Mouse (Mus musculus): ENCODE measurements around the gene N4bp2. TPM values are rescaled to one million over a fixed set of nuclear protein-coding genes. Genes with fewer than 3 reads are reported as not detected.

Gene N4bp2
- polyA plus RNA-seq, 1 experiment from 2014 or later, result 47.9 TPM

DNA sequence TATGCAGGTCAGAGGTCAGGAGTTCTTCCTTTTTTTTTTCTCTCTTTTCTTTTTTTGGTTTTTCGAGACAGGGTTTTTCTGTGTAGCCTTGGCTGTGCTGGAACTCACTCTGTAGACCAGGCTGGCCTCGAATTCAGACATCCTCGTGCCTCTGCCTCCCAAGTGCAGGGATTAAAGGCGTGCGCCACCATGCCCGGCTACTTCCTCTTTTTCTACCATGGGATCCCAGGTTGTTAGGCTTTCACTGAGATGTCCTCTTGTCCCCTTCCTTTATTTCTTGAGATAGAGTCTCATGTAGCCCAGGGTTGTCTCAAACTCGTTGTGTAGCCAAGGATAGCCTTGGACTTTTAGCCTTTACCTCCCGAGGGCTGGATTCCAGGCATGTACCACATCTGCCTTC, 83.2 kb downstream of the N4bp2 start:
- Histone ChIP-seq H3K9me3 (replicated peaks; ENCODE audit: control insufficient read depth, low read length) (no peaks in the 10 kb centered on the region), H3K27me3 (ENCODE audit: control insufficient read depth, insufficient read depth, low read length) (no peaks in the 10 kb centered on the region), H3K9ac (ENCODE audit: low read depth, low read length) (no peak overlapping the region), H3K4me3 (ENCODE audit: low read depth, low read length) (no peak overlapping the region), H3K4me1 (ENCODE audit: control insufficient read depth, insufficient read depth, low read length) (peaks cover 2% of the 10 kb centered on the region; the same call in 1 of the 2 replicates), H3K4me2 (no peak overlapping the region), H3K36me3 (ENCODE audit: control insufficient read depth, insufficient read depth, low read length) (no peaks in the 10 kb centered on the region), H3K27ac (ENCODE audit: low read depth, low read length) (0 out of 2 replicates have a peak overlapping the region, but pooled peaks have one; percentile 41)
- 81% methylated on average over 8 of the region's 8 CpGs for WGBS (ENCODE audit: insufficient replicate concordance)
- no peak for ATAC-seq (replicated peaks; ENCODE audit: insufficient number of reproducible peaks, low FRiP score, low TSS enrichment)

DNA sequence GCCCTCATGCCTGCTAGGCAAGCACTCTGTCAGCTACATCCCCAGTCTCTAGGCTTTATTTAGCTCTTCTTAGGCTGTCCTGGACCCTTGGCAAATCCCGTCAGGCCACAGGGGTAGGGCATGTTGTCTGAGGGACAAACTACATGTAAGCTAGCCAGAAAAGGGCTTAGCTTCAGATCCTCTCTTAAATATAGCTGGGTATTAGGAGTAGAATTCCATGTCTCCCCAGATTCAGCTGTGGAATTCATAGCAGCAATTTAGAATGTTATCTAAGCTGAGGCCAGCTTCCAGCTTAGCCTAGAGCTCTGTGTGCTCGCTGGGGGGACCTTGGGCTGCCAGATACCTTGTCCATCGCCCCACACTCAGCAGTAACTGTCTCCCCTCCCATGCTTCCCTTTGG, 83.6 kb downstream of the N4bp2 start:
- peaks cover 2% of the 10 kb centered on the region; the same call in 1 of the 2 replicates for H3K4me1 ChIP-seq (ENCODE audit: control insufficient read depth, insufficient read depth, low read length)
- no peaks in the 10 kb centered on the region for H3K9me3 ChIP-seq (replicated peaks; ENCODE audit: control insufficient read depth, low read length)
- no peak overlapping the region for H3K4me2 ChIP-seq
- peak overlapping the region; percentile 41; the same call in 1 of the 2 replicates for H3K27ac ChIP-seq (ENCODE audit: low read depth, low read length)
- no peak for ATAC-seq (replicated peaks; ENCODE audit: insufficient number of reproducible peaks, low FRiP score, low TSS enrichment)
- no peak overlapping the region for H3K4me3 ChIP-seq (ENCODE audit: low read depth, low read length)
- no peaks in the 10 kb centered on the region for H3K36me3 ChIP-seq (ENCODE audit: control insufficient read depth, insufficient read depth, low read length)
- no peak overlapping the region for H3K9ac ChIP-seq (ENCODE audit: low read depth, low read length)
- 44% methylated on average over 3 of the region's 3 CpGs for WGBS (ENCODE audit: insufficient replicate concordance)
- H3K27me3 ChIP-seq (ENCODE audit: control insufficient read depth, insufficient read depth, low read length), result no peaks in the 10 kb centered on the region

DNA sequence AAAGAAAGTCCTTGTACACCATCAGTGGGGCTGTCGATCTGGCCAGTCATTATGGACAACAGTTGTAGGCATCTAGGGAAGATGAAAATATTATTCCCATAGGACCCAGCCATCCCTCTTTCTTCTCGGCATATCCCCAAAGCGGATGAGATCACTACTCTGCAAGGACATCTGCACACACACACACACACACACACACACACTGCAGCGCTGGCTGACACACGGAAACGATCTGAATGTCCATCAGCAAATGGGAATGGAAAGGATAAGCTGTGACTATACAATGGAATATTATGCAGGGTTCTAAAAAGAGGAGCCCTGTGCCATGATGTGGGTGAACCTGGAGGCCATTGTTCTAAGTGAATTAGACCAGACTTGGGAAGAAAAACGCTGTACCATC, 84.3 kb downstream of the N4bp2 start:
- ATAC-seq (replicated peaks; ENCODE audit: insufficient number of reproducible peaks, low FRiP score, low TSS enrichment), result no peak
- Histone ChIP-seq H3K27ac (ENCODE audit: low read depth, low read length) (no peak overlapping the region), H3K9me3 (replicated peaks; ENCODE audit: control insufficient read depth, low read length) (no peaks in the 10 kb centered on the region), H3K9ac (ENCODE audit: low read depth, low read length) (no peak overlapping the region), H3K36me3 (ENCODE audit: control insufficient read depth, insufficient read depth, low read length) (no peaks in the 10 kb centered on the region), H3K4me1 (ENCODE audit: control insufficient read depth, insufficient read depth, low read length) (peaks cover 2% of the 10 kb centered on the region; the same call in 1 of the 2 replicates), H3K4me3 (ENCODE audit: low read depth, low read length) (no peak overlapping the region), H3K4me2 (no peak overlapping the region), H3K27me3 (ENCODE audit: control insufficient read depth, insufficient read depth, low read length) (no peaks in the 10 kb centered on the region)
- 84% methylated on average over 7 of the region's 7 CpGs for WGBS (ENCODE audit: insufficient replicate concordance)

DNA sequence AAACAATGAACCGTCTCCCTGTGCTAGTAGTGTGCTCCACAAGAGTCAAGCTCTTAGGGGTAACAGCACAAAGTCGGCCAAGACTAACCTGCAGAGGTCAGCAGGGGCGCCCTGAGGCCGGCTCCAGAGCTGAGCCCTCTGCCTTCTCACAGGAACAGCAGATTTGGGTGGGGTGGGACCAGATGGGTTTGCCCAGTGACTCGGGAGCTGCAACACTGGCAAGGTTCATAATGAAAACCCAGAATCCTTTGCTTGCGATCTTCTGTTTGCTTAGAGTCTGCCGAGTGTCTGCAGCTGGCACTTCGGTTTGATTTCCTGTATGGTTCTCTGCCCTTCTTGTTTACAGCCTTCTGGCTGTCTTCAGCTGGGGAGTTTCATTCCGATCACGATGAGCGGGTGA, 87.4 kb downstream of the N4bp2 start:
- Histone ChIP-seq H3K9me3 (replicated peaks; ENCODE audit: control insufficient read depth, low read length) (no peaks in the 10 kb centered on the region), H3K4me3 (ENCODE audit: low read depth, low read length) (no peak overlapping the region), H3K27ac (ENCODE audit: low read depth, low read length) (no peak overlapping the region), H3K4me2 (no peak overlapping the region), H3K27me3 (ENCODE audit: control insufficient read depth, insufficient read depth, low read length) (no peaks in the 10 kb centered on the region), H3K9ac (ENCODE audit: low read depth, low read length) (no peak overlapping the region), H3K4me1 (ENCODE audit: control insufficient read depth, insufficient read depth, low read length) (peaks cover 2% of the 10 kb centered on the region; the same call in 1 of the 2 replicates), H3K36me3 (ENCODE audit: control insufficient read depth, insufficient read depth, low read length) (no peaks in the 10 kb centered on the region)
- WGBS (ENCODE audit: insufficient replicate concordance), result 54% methylated on average over 11 of the region's 11 CpGs
- ATAC-seq (replicated peaks; ENCODE audit: insufficient number of reproducible peaks, low FRiP score, low TSS enrichment), result no peak

DNA sequence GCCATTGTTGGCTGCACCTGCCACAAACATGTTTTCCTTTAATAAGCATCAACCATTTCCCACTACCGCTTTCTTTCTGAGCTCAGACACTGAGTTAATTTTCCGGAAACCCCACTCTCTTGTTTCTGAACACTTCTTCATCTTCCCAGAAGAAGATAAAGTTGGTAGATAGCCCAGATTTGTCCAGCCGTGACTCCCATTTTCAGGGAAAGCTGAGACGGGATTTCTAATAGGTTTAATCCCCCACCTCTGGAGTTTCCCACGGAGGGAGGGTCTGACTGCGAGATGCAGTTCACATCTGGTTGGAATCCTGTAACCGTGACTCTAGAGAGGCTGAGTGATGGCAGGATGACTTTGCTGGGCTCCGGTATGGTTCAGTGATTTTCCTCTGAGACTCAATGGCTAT, 91.5 kb downstream of the N4bp2 start:
- Histone ChIP-seq H3K9me3 (replicated peaks; ENCODE audit: control insufficient read depth, low read length) (no peaks in the 10 kb centered on the region), H3K27ac (ENCODE audit: low read depth, low read length) (no peak overlapping the region), H3K9ac (ENCODE audit: low read depth, low read length) (no peak overlapping the region), H3K4me3 (ENCODE audit: low read depth, low read length) (no peak overlapping the region), H3K27me3 (ENCODE audit: control insufficient read depth, insufficient read depth, low read length) (no peaks in the 10 kb centered on the region), H3K36me3 (ENCODE audit: control insufficient read depth, insufficient read depth, low read length) (no peaks in the 10 kb centered on the region), H3K4me2 (no peak overlapping the region), H3K4me1 (ENCODE audit: control insufficient read depth, insufficient read depth, low read length) (peaks cover 6% of the 10 kb centered on the region)
- WGBS (ENCODE audit: insufficient replicate concordance), result 73% methylated on average over 8 of the region's 8 CpGs
- no peak for ATAC-seq (replicated peaks; ENCODE audit: insufficient number of reproducible peaks, low FRiP score, low TSS enrichment)

DNA sequence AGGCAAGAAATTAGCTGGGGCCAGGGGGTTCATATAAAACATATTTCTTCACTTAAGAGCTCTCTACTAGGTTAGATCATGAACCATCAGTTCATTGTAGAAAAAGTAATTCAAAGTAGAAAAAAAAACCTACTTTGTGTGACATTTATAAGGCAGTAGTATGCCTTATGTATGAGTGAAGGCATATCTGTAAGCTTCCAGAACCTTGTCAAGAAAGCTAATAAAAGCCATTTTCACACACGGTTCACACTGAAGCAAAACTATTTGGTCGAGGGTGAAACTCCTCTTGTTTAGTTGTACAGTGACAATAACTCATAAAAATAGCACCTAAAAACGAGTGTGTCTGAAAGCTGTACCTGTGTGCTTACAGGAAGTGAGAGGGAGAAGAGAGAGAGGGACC, 92.2 kb downstream of the N4bp2 start:
- H3K4me1 ChIP-seq (ENCODE audit: control insufficient read depth, insufficient read depth, low read length), result peaks cover 6% of the 10 kb centered on the region
- ATAC-seq (replicated peaks; ENCODE audit: insufficient number of reproducible peaks, low FRiP score, low TSS enrichment), result no peak
- H3K27ac ChIP-seq (ENCODE audit: low read depth, low read length), result no peak overlapping the region
- no peak overlapping the region for H3K9ac ChIP-seq (ENCODE audit: low read depth, low read length)
- no peaks in the 10 kb centered on the region for H3K27me3 ChIP-seq (ENCODE audit: control insufficient read depth, insufficient read depth, low read length)
- no peak overlapping the region for H3K4me2 ChIP-seq
- no peaks in the 10 kb centered on the region for H3K36me3 ChIP-seq (ENCODE audit: control insufficient read depth, insufficient read depth, low read length)
- H3K4me3 ChIP-seq (ENCODE audit: low read depth, low read length), result no peak overlapping the region
- 70% methylated on average over 3 of the region's 3 CpGs for WGBS (ENCODE audit: insufficient replicate concordance)
- H3K9me3 ChIP-seq (replicated peaks; ENCODE audit: control insufficient read depth, low read length), result no peaks in the 10 kb centered on the region

DNA sequence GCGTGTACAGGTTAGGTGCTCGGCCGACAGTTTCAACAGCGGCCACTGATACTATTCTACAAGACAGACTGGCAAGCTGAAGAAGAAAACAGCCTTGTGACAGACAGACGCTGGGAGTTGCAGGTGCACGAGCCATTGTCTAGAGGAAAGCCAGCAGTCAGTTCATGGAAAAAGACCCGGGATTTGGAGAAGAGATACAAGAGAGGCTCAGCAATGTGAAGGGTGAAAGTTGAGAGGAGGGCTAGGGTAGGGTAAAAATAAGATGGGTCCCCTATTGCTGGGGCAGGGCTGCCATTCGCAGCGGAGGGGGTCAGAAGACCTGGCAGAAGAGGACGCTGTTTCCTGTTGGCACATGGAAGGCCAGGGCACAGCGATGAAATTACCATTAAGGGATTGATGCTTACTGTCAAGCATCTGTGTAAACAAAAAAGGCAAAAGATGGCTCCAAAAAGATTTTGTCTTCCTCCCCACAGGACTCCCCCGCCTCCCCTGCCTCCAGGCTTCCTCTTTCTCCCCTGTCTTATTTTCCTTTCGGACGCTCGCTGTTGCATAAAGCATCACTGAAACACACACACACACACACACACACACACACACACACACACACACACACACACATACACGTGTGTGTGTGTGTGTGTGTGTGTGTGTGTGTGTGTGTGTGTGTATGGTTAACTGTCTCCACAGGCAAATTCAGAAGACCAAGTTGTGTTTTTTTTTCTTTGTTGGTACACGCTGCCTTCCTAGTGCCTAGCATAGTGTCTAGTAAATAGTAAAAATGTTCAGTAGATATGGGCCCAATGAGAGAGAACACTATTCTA, 93.5 kb downstream of the N4bp2 start:
- Histone ChIP-seq H3K9ac (ENCODE audit: low read depth, low read length) (no peak overlapping the region), H3K9me3 (replicated peaks; ENCODE audit: control insufficient read depth, low read length) (no peaks in the 10 kb centered on the region), H3K4me1 (ENCODE audit: control insufficient read depth, insufficient read depth, low read length) (peaks cover 6% of the 10 kb centered on the region), H3K4me3 (ENCODE audit: low read depth, low read length) (no peak overlapping the region), H3K27me3 (ENCODE audit: control insufficient read depth, insufficient read depth, low read length) (no peaks in the 10 kb centered on the region), H3K27ac (ENCODE audit: low read depth, low read length) (no peak overlapping the region), H3K36me3 (ENCODE audit: control insufficient read depth, insufficient read depth, low read length) (no peaks in the 10 kb centered on the region), H3K4me2 (no peak overlapping the region)
- 79% methylated on average over 17 of the region's 17 CpGs for WGBS (ENCODE audit: insufficient replicate concordance)
- no peak for ATAC-seq (replicated peaks; ENCODE audit: insufficient number of reproducible peaks, low FRiP score, low TSS enrichment)

DNA sequence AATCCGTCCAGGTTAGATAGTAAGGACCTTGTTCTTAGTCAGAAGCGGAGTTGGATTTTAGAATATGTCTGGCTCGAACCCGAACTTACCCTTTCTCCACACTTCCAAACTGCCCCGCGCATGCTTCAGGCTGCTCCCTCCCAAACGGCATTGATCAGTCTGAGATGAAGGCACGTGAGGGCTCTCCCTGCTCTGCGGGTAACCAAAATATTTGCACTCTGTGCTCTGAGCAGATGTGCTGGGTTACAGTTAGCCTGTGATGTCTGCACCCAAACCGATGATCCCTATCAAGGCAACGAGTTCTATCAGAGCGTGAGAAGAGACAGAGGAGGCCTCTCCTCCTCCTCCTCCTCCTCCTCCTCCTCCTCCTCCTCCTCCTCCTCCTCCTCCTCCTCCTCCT, 94.6 kb downstream of the N4bp2 start:
- H3K4me3 ChIP-seq (ENCODE audit: low read depth, low read length), result no peak overlapping the region
- 79% methylated on average over 12 of the region's 12 CpGs for WGBS (ENCODE audit: insufficient replicate concordance)

DNA sequence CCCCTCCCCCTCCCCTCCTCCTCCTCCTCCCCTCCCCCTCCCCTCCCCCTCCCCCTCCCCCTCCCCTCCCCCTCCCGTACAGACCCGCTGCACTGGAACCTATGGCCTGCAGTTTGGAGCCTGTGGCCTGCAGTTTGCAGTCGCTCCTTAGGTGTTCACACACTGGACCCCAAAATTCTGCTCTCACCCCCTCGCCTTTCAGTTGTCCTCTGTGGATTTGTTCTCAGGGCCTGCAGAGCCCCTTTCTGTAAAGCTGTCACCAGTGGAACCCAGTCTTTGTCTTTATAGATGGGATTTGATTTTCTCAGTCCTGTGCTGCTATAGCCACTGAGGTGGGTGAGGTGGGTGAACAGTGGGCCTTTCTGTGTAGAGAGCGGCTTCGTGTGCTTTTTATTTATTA, 95.0 kb downstream of the N4bp2 start:
- Histone ChIP-seq H3K27me3 (ENCODE audit: control insufficient read depth, insufficient read depth, low read length) (no peaks in the 10 kb centered on the region), H3K4me1 (ENCODE audit: control insufficient read depth, insufficient read depth, low read length) (peaks cover 6% of the 10 kb centered on the region), H3K36me3 (ENCODE audit: control insufficient read depth, insufficient read depth, low read length) (no peaks in the 10 kb centered on the region), H3K27ac (ENCODE audit: low read depth, low read length) (0 out of 2 replicates have a peak overlapping the region, but pooled peaks have one; percentile 10), H3K9me3 (replicated peaks; ENCODE audit: control insufficient read depth, low read length) (no peaks in the 10 kb centered on the region), H3K4me2 (no peak overlapping the region), H3K9ac (ENCODE audit: low read depth, low read length) (no peak overlapping the region), H3K4me3 (ENCODE audit: low read depth, low read length) (no peak overlapping the region)
- 85% methylated on average over 4 of the region's 6 CpGs for WGBS (ENCODE audit: insufficient replicate concordance)
- no peak for ATAC-seq (replicated peaks; ENCODE audit: insufficient number of reproducible peaks, low FRiP score, low TSS enrichment)

More for the DNA sequence above, 94.6 kb downstream of the N4bp2 start:
- Histone ChIP-seq H3K4me2 (no peak overlapping the region), H3K4me1 (ENCODE audit: control insufficient read depth, insufficient read depth, low read length) (peaks cover 6% of the 10 kb centered on the region), H3K27me3 (ENCODE audit: control insufficient read depth, insufficient read depth, low read length) (no peaks in the 10 kb centered on the region), H3K9ac (ENCODE audit: low read depth, low read length) (no peak overlapping the region), H3K27ac (ENCODE audit: low read depth, low read length) (no peak overlapping the region), H3K9me3 (replicated peaks; ENCODE audit: control insufficient read depth, low read length) (no peaks in the 10 kb centered on the region), H3K36me3 (ENCODE audit: control insufficient read depth, insufficient read depth, low read length) (no peaks in the 10 kb centered on the region)
- no peak for ATAC-seq (replicated peaks; ENCODE audit: insufficient number of reproducible peaks, low FRiP score, low TSS enrichment)
